Mouse (Mus musculus) liver, embryonic 15.5 days (tissue): ENCODE results near the gene Trpm3. TPM values are rescaled to one million over a fixed set of nuclear protein-coding genes. Genes with fewer than 3 reads are reported as not detected.

Experiments used
- ATAC-seq: fragments of 200-750 bp; cut with Nextera tagmentation; 2 replicates; pipeline ENCODE4 v1.8.0; 2017; ENCODE audit warnings: moderate number of reproducible peaks, mild to moderate bottlenecking, moderate library complexity; ENCODE audit not compliant: insufficient read depth
- H3K27ac ChIP-seq: fragments of 300-500 bp; sonication (generic); replicated peaks from 2 replicates; pipeline ENCODE4 v1.5.1; 2015; ENCODE audit warnings: mild to moderate bottlenecking, inconsistent platforms
- H3K27me3 ChIP-seq: fragments of 300-500 bp; sonication (generic); 2 replicates; pipeline ENCODE4 v1.6.1; 2015; ENCODE audit warnings: mild to moderate bottlenecking, inconsistent platforms
- H3K36me3 ChIP-seq: fragments of 300-500 bp; sonication (generic); replicated peaks from 2 replicates; pipeline ENCODE4 v1.6.1; 2015; ENCODE audit warnings: moderate library complexity, mild to moderate bottlenecking, inconsistent platforms
- H3K4me1 ChIP-seq: fragments of 300-500 bp; sonication (generic); replicated peaks from 2 replicates; pipeline ENCODE4 v1.6.1; 2015; ENCODE audit warnings: inconsistent platforms
- H3K4me2 ChIP-seq: fragments of 300-500 bp; sonication (generic); 2 replicates; pipeline ENCODE4 v1.6.1; 2015; ENCODE audit warnings: moderate library complexity, mild to moderate bottlenecking, inconsistent platforms
- H3K4me3 ChIP-seq: fragments of 300-500 bp; sonication (generic); replicated peaks from 2 replicates; pipeline ENCODE4 v1.5.1; 2015; ENCODE audit warnings: mild to moderate bottlenecking, inconsistent platforms
- H3K9ac ChIP-seq: fragments of 300-500 bp; sonication (generic); 2 replicates; pipeline ENCODE4 v1.6.1; 2015; ENCODE audit warnings: moderate library complexity, mild to moderate bottlenecking, inconsistent platforms
- H3K9me3 ChIP-seq: fragments of 300-500 bp; sonication (generic); replicated peaks from 2 replicates; pipeline ENCODE4 v1.6.1; 2016; ENCODE audit warnings: inconsistent platforms
- WGBS: fragments of 180-500 bp; shearing (Covaris S2); methylation state at CpG from one replicate; pipeline ENCODE4 v1.1.7; 2015; ENCODE audit warnings: mixed read lengths; ENCODE audit not compliant: insufficient replicate concordance; 5-methylcytosine and 5-hydroxymethylcytosine counted together
- polyA plus RNA-seq: library from polyadenylated mRNA; unstranded; fragments of >200 nt; fragmentation: Nextera tagmentation; extraction: Ambion mirVana; gene quantifications from 2 replicates; pipeline ENCODE4 v1.2.1, GENCODE M21; 2015

Trpm3 gene
- polyA plus RNA-seq, 1 experiment from 2014 or later: 0.03 TPM

- H3K9me3 ChIP-seq: no peaks in the 10 kb centered on the region; the same call in 1 of the 2 replicates
These were observed 41.3 kb downstream of the Trpm3 start for GRCm38 (mm10) chr19:22180136-22180535.

DNA sequence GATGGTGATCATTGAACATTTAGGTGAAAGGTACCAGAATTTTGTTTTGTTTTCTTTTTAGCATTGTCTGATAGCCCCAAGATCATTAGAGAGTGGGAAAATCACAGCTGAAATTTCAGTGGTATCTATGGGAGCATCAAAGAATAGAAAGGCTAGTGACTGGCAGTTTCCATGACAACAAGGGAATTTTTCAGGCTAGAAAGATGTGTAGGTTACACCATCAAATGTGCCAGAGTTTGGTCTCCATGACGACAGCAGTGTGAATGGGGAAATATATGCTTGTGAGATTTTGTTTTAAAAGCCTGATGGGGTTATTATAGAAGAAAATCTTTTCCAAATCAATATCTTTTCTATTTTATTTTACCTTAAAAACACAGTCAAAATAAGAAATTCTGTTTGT lies 50.9 kb downstream of the Trpm3 start:
- H3K27me3 ChIP-seq: no peaks in the 10 kb centered on the region
- no peak overlapping the region for H3K4me3 ChIP-seq
- no peaks in the 10 kb centered on the region for H3K9me3 ChIP-seq
- no peak overlapping the region for H3K27ac ChIP-seq
- no peak overlapping the region for H3K4me2 ChIP-seq
- ATAC-seq: no peak
- H3K9ac ChIP-seq: no peak overlapping the region
- 28% methylated on average over 1 of the region's 1 CpGs for WGBS
- no peaks in the 10 kb centered on the region for H3K36me3 ChIP-seq
- H3K4me1 ChIP-seq: no peaks in the 10 kb centered on the region

More at GRCm38 (mm10) chr19:22180136-22180535, 41.3 kb downstream of the Trpm3 start:
- H3K4me2 ChIP-seq: no peak overlapping the region
- no peak overlapping the region for H3K27ac ChIP-seq
- WGBS: 71% methylated on average over 3 of the region's 3 CpGs
- no peaks in the 10 kb centered on the region for H3K36me3 ChIP-seq
- no peak overlapping the region for H3K4me3 ChIP-seq
- no peaks in the 10 kb centered on the region for H3K4me1 ChIP-seq
- H3K9ac ChIP-seq: no peak overlapping the region
- H3K27me3 ChIP-seq: no peaks in the 10 kb centered on the region
- ATAC-seq: no peak

- Histone ChIP-seq H3K4me2 (no peak overlapping the region), H3K27ac (no peak overlapping the region), H3K9ac (no peak overlapping the region), H3K36me3 (no peaks in the 10 kb centered on the region), H3K4me1 (no peaks in the 10 kb centered on the region), H3K9me3 (no peaks in the 10 kb centered on the region), H3K27me3 (no peaks in the 10 kb centered on the region), H3K4me3 (no peak overlapping the region)
- no peak for ATAC-seq
- WGBS: 66% methylated on average over 2 of the region's 2 CpGs
These were observed 83.7 kb downstream of the Trpm3 start for GRCm38 (mm10) chr19:22222520-22222919.

- H3K4me2 ChIP-seq: no peak overlapping the region
- no peaks in the 10 kb centered on the region for H3K9me3 ChIP-seq
These were observed 95.3 kb downstream of the Trpm3 start for GRCm38 (mm10) chr19:22234187-22234586.

GRCm38 (mm10) chr19:22249076-22249475 lies 110.2 kb downstream of the Trpm3 start:
- Histone ChIP-seq H3K4me2 (no peak overlapping the region), H3K27ac (no peak overlapping the region), H3K4me3 (no peak overlapping the region), H3K36me3 (no peaks in the 10 kb centered on the region), H3K9me3 (no peaks in the 10 kb centered on the region), H3K4me1 (no peaks in the 10 kb centered on the region), H3K27me3 (no peaks in the 10 kb centered on the region), H3K9ac (no peak overlapping the region)
- 64% methylated on average over 6 of the region's 6 CpGs for WGBS
- ATAC-seq: no peak

More at GRCm38 (mm10) chr19:22234187-22234586, 95.3 kb downstream of the Trpm3 start:
- ATAC-seq: no peak
- no peak overlapping the region for H3K9ac ChIP-seq
- no peak overlapping the region for H3K4me3 ChIP-seq
- H3K27ac ChIP-seq: no peak overlapping the region
- no peaks in the 10 kb centered on the region for H3K36me3 ChIP-seq
- no peaks in the 10 kb centered on the region for H3K4me1 ChIP-seq
- H3K27me3 ChIP-seq: no peaks in the 10 kb centered on the region

- no peaks in the 10 kb centered on the region for H3K4me1 ChIP-seq
- H3K27me3 ChIP-seq: no peaks in the 10 kb centered on the region
- H3K9ac ChIP-seq: no peak overlapping the region
- no peak overlapping the region for H3K4me2 ChIP-seq
- WGBS: 62% methylated on average over 5 of the region's 5 CpGs
- H3K36me3 ChIP-seq: no peaks in the 10 kb centered on the region
- no peak for ATAC-seq
- no peak overlapping the region for H3K27ac ChIP-seq
- no peak overlapping the region for H3K4me3 ChIP-seq
- no peaks in the 10 kb centered on the region for H3K9me3 ChIP-seq
These were observed 134.1 kb downstream of the Trpm3 start for GRCm38 (mm10) chr19:22272916-22273315.

GRCm38 (mm10) chr19:22284651-22285050 lies 145.8 kb downstream of the Trpm3 start:
- Histone ChIP-seq H3K9ac (no peak overlapping the region), H3K4me2 (no peak overlapping the region), H3K4me1 (no peaks in the 10 kb centered on the region), H3K4me3 (no peak overlapping the region), H3K27me3 (no peaks in the 10 kb centered on the region), H3K36me3 (no peaks in the 10 kb centered on the region), H3K9me3 (no peaks in the 10 kb centered on the region), H3K27ac (no peak overlapping the region)
- 52% methylated on average over 3 of the region's 3 CpGs for WGBS
- no peak for ATAC-seq

- H3K36me3 ChIP-seq: no peaks in the 10 kb centered on the region
- H3K9me3 ChIP-seq: no peaks in the 10 kb centered on the region
- H3K4me1 ChIP-seq: no peaks in the 10 kb centered on the region
- H3K4me2 ChIP-seq: no peak overlapping the region
- H3K9ac ChIP-seq: no peak overlapping the region
- no peaks in the 10 kb centered on the region for H3K27me3 ChIP-seq
- H3K27ac ChIP-seq: no peak overlapping the region
- H3K4me3 ChIP-seq: no peak overlapping the region
- ATAC-seq: no peak
- WGBS: 66% methylated on average over 6 of the region's 6 CpGs
These were observed 153.8 kb downstream of the Trpm3 start for GRCm38 (mm10) chr19:22292671-22293070.

GRCm38 (mm10) chr19:22300906-22301305 lies 162.1 kb downstream of the Trpm3 start:
- Histone ChIP-seq H3K9me3 (no peaks in the 10 kb centered on the region), H3K27me3 (no peaks in the 10 kb centered on the region), H3K9ac (no peak overlapping the region), H3K4me2 (no peak overlapping the region), H3K4me1 (no peaks in the 10 kb centered on the region; the same call in 1 of the 2 replicates), H3K36me3 (no peaks in the 10 kb centered on the region), H3K27ac (no peak overlapping the region), H3K4me3 (no peak overlapping the region)
- ATAC-seq: no peak
- WGBS: 39% methylated on average over 2 of the region's 2 CpGs

GRCm38 (mm10) chr19:22303021-22303951 lies 164.4 kb downstream of the Trpm3 start:
- no peaks in the 10 kb centered on the region; the same call in 1 of the 2 replicates for H3K4me1 ChIP-seq
- no peaks in the 10 kb centered on the region for H3K27me3 ChIP-seq
- H3K4me3 ChIP-seq: no peak overlapping the region
- H3K9ac ChIP-seq: no peak overlapping the region
- H3K9me3 ChIP-seq: no peaks in the 10 kb centered on the region
- ATAC-seq: no peak
- WGBS: 39% methylated on average over 17 of the region's 17 CpGs
- no peak overlapping the region for H3K4me2 ChIP-seq
- no peak overlapping the region for H3K27ac ChIP-seq
- no peaks in the 10 kb centered on the region for H3K36me3 ChIP-seq

DNA sequence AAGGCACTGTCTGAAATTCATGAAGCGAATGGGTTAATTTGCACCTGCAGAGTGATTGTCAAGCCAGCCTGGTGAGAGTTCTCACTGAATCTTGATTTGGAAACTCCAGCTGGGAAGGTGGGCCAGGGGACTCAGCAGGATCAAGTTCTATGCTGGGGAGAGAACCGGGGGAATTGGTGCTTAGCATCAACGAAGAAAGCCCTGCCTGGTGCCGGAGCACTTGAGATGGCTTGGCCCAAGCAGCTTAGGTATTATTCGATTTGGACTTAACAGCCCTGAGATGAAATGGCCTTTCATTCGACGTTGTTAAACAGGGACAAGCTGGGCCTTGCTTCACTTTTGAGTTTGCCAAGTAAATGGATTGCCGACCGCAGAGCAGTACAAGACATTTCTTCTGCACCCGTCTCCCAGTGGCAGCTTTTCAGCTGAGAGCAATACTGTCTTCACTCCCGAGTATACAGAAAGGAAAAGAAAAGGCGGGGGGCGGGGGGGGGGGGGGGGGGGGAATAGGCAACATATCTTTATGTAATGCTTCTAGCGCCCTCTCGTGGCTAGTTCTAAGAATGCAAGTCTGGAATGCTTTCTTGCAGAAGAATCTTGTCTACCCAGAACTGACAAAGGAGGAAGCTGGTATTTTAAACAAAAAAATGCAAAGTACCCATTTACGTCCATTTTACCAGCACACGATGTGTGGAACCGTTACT lies 165.3 kb downstream of the Trpm3 start:
- no peak overlapping the region for H3K4me3 ChIP-seq
- H3K27me3 ChIP-seq: no peaks in the 10 kb centered on the region
- H3K4me1 ChIP-seq: no peaks in the 10 kb centered on the region; the same call in 1 of the 2 replicates
- peak overlapping the region; percentile 37; the same call in 1 of the 2 replicates for H3K4me2 ChIP-seq
- no peaks in the 10 kb centered on the region for H3K36me3 ChIP-seq
- H3K27ac ChIP-seq: no peak overlapping the region
- WGBS: 11% methylated on average over 17 of the region's 18 CpGs
- no peak overlapping the region for H3K9ac ChIP-seq
- no peak for ATAC-seq
- H3K9me3 ChIP-seq: no peaks in the 10 kb centered on the region
